Mouse (Mus musculus): Measurements from ENCODE around the gene Gm20715.
"Not testable (repeated sequence)": the region's sequence is repeated elsewhere in the genome, so short reads cannot be mapped to it uniquely, and the experiment has no call there.

Gene Gm20715

DNA sequence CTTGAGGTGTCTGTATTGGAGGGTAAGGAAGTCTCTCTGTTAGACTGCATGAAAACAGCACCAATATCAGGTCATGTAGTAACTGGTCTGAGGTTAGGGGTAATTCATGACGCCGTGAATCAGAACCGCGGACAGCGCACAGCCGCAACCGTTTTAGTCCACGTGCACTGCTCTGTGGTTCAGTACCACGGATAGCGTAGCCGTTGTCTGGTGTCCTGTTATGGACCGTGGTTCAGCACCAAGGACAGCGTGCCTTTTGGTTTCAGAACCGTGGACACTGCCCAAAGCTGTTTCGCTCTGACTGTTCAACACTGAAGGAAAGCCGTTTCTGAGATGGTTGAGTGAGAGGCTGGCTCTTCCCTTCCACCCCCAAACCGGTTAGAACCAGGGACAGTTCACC, at the start of gene Gm20715:
TSS of gene Gm20715 (plus strand) at position 235 of the 400 bp plus-strand sequence.
- peak; percentile 92 to 97 for DNase-seq (ENCODE audit: inconsistent age in 2 of 2, low spot score in 1 of 2)

DNA sequence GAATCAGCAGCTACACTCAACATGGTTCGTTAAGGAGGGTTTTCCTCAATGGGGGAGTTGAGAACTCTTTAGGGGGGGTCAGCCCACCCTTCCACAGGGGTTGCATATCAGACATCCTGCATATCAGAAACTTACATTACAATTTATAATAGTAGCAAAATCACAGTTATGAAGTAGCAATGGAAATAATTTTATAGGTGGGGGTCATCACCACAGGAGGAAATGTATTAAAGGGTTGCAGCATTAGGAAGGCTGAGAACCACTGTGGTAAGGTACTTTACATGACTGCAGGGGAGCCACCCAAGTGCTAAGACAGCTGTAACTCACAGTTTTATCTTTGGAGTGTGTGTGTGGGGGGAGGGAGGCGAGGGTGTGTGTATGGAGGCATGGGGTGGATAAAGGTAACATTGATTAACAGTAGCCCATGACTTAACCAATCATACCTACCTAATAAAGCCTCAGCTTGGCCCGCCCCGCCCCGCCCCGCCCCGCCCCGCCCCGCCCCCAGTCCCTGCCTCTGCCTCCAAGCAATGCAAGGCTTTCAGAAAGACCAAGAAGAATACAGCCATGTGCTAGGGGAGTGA, 49.5 kb upstream of the Gm20715 start:
- no peak for DNase-seq (ENCODE audit: inconsistent age in 2 of 2, low spot score in 1 of 2)

- DNase-seq (ENCODE audit: inconsistent age in 2 of 2, low spot score in 1 of 2) = no peak
These were observed 48.3 kb upstream of the Gm20715 start for GRCm38 (mm10) chr7:6361756-6362155.

- DNase-seq (ENCODE audit: inconsistent age in 2 of 2, low spot score in 1 of 2) = peak; percentile 99 to 100
These were observed 47.6 kb upstream of the Gm20715 start for GRCm38 (mm10) chr7:6362268-6363046.

DNA sequence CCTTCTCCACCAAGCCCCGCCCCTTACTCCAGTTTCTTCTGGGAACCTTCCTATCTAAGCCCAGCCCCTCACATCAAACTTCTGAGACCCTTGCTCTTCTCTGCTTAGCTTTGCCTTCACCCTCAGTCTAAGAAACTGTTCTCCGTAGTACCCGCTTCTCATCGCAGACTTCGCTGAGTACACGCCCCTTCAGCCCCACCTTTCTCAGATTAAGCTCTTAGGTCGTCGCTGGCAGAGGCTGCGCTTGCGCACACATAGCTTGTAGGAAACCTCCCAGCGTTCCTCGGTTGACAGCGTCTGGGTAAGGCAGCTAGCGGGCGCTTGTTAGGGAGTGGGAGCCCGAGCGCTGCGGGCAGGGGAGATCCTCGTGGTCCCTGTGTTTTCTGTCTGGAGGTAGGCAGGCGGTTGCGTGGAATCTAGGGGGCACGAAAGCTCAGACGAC, 47.0 kb upstream of the Gm20715 start, which contains the start of gene Zfp78:
TSS of gene Zfp78 (plus strand) at position 234 of the 442 bp plus-strand sequence.
- DNase-seq (ENCODE audit: inconsistent age in 2 of 2, low spot score in 1 of 2) = no peak

DNA sequence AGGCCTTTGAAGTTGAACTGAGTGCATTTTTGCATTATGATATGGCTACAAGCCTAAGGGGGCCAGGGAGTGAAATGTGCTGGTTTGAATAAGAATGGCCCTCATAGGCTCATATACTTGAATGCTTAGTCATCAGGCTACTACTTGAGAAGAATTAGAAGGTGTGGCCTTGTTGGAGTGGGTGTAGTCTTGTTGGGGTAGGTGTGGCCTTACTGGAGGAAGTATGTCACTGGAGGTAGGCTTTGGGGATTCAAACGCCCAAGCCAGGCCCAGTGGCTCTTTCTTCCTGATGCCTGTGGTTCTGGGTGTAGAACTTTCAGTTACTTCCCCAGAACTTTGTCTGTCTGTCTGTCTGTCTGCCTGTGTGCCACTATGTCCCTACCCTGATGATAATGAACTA, 45.3 kb upstream of the Gm20715 start:
- no peak for DNase-seq (ENCODE audit: inconsistent age in 2 of 2, low spot score in 1 of 2)

- DNase-seq (ENCODE audit: inconsistent age in 2 of 2, low spot score in 1 of 2) = no peak
These were observed 42.9 kb upstream of the Gm20715 start for GRCm38 (mm10) chr7:6367185-6367584.

DNA sequence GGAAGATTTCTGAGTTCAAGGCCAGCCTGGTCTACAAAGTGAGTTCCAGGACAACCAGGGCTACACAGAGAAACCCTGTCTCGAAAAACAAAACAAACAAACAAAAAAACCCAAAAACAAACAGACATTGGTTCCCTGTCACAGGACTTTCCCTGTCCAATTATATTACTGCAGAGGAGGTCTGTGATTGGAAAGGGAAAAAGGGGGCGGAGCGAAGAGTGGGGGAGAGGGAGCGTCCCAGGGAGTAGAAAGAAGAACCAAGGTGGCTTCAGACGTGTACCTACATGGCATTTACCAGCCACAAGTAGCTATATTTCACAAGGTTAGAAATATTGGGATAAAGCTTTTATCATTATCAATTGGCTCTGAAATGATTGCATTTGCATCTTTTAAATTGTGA, 41.9 kb upstream of the Gm20715 start:
- not testable (repeated sequence) for DNase-seq (ENCODE audit: inconsistent age in 2 of 2, low spot score in 1 of 2)

- DNase-seq (ENCODE audit: inconsistent age in 2 of 2, low spot score in 1 of 2) = no peak
These were observed 40.6 kb upstream of the Gm20715 start for GRCm38 (mm10) chr7:6369460-6369859.

GRCm38 (mm10) chr7:6372993-6373392, 37.1 kb upstream of the Gm20715 start:
- no peak for DNase-seq (ENCODE audit: inconsistent age in 2 of 2, low spot score in 1 of 2)

DNA sequence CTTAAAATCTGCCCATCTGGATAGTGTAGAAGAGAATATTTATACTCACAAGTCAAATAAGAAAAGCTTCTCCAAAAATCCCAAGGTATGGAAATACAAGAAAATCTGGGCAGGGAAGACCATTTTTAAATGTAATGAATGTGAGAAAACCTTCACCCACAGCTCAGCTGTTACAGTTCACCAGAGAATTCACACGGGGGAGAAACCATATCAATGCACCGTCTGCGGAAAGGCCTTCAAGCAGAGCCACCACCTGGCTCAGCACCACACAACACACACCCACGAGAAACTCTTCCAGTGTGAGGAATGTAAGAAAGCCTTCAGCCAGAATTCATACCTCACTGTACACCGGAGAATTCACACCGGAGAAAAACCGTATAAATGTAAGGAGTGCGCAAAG, 31.6 kb upstream of the Gm20715 start:
- no peak for DNase-seq (ENCODE audit: inconsistent age in 2 of 2, low spot score in 1 of 2)

GRCm38 (mm10) chr7:6381431-6381830, 28.6 kb upstream of the Gm20715 start:
- no peak for DNase-seq (ENCODE audit: inconsistent age in 2 of 2, low spot score in 1 of 2)

DNA sequence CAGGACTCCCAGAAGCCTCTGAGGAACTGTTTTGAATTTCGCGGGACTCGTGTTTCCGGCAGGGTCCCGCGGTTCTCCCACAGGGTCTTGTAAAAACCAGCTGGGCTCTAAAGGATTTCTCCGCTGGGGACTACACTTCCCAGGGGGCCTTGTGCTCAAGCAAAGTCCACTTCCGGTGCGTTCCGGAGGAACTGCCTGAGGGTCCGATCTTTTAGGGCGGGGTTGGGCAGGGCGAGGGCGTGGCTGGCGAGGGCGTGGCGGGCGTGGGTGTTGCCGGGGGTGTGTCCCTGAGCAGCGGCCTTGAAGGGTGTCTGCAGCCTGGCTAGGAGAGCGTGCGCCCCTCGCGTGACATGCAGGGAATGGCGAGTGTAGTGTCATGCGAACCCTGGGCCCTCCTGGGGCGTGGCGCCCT, 27.0 kb upstream of the Gm20715 start, which contains the start of gene Zfp28:
TSS of gene Zfp28 (plus strand) at position 252 of the 412 bp plus-strand sequence.
- DNase-seq (ENCODE audit: inconsistent age in 2 of 2, low spot score in 1 of 2) = peak; percentile 95 to 99

- no peak for DNase-seq (ENCODE audit: inconsistent age in 2 of 2, low spot score in 1 of 2)
These were observed 26.1 kb upstream of the Gm20715 start for GRCm38 (mm10) chr7:6384011-6384410.

DNA sequence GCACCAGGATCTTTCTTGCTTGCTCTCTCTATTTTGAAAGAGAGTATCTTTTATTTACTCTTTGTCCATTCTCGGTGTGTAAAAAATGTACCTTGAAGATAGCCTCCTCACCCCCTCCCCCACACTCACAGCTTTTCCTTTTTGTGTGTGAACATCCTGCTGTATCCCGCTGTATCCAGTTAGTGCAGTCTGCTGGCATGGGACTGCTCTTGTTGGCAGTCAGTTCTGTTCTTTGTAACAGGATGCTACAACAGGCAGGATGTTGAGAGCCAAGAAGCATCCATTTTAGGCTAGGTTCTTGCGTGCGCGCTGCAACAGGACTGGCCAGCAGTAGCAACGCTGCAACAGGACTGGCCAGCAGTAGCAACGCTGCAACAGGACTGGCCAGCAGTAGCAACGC, 23.1 kb upstream of the Gm20715 start:
- DNase-seq (ENCODE audit: inconsistent age in 2 of 2, low spot score in 1 of 2) = no peak

DNA sequence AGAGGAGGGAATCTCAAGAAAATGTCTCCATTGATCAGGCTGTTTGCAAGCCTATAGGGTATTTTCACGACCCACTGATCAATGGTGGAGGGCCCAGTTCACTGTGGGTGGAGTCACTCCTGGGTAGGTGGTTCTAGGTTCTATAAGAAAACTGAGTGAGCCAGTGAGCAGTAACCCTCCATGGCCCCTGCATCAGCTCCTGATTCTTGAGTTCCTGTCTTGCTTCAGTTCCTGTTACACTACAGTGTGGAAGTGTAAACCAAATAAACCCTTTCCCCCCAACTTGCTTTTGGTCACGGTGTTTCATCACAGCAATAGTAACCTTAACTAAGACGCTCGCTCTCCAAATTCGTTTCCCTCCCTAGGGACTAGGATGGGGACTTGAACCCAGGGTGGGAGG, 21.1 kb upstream of the Gm20715 start:
- no peak for DNase-seq (ENCODE audit: inconsistent age in 2 of 2, low spot score in 1 of 2)

GRCm38 (mm10) chr7:6389449-6389848, 20.6 kb upstream of the Gm20715 start:
- DNase-seq (ENCODE audit: inconsistent age in 2 of 2, low spot score in 1 of 2) = no peak

- peak; percentile 62 to 87 for DNase-seq (ENCODE audit: inconsistent age in 2 of 2, low spot score in 1 of 2)
These were observed 11.8 kb upstream of the Gm20715 start, which contains the start of gene Smim17 for GRCm38 (mm10) chr7:6397996-6398975. Gene Smim17, plus strand, starts transcription at chr7:6398715.

DNA sequence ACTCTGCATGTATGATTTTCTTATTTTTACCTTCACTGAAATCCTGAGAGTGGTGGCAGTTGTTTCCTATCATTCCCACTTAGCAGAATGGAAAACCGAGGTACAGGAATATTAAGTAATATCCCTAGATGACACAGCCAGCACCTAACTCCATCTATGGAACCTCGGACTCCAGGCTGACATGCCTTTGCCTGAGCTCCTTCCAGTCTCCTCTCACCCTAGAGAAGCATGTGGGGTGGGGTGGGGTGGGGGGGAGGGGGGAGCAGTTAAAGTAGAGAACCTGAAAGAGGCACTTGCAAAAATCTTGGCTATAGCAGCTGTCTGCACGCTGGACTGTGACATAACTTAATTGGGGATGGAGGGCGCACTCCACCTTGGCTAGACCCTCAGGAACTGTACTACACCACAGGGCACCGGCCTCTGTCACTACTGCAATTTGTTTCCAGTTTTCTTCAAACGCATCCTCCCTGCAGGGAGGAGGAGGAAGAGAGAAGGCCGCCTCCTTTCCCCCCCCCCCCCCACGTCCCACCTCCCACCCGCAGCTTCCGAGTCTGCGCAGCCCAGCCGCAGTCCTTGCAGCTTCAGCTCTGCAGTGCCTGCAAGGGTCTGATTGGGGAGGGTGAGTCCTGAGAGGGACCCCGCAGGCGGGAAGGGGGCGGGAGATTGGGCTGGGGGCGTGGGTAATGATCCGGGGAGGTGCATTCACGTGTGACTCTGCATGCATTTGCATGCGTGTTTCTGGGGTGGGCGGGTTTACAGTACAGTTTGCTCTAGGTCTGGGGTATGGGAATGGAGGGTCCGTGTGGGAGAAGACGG, 4.8 kb downstream of the Gm20715 start:
- DNase-seq (ENCODE audit: inconsistent age in 2 of 2, low spot score in 1 of 2) = no peak

- no peak for DNase-seq (ENCODE audit: inconsistent age in 2 of 2, low spot score in 1 of 2)
These were observed 5.3 kb downstream of the Gm20715 start for GRCm38 (mm10) chr7:6415442-6415787.

All from adrenal gland, adult (tissue).